Mouse (Mus musculus) forebrain, embryonic 11.5 days (tissue): ENCODE data around the gene Cass4. TPM values are rescaled to one million over a fixed set of nuclear protein-coding genes. Genes with fewer than 3 reads are reported as not detected.

Source experiments
- ATAC-seq: fragments of 200-750 bp; cut with Nextera tagmentation; replicated peaks from 2 replicates; pipeline ENCODE4 v1.8.0; 2017; ENCODE audit warnings: moderate TSS enrichment; ENCODE audit not compliant: low FRiP score
- DNase-seq: peaks from one replicate; pipeline ENCODE4 v3.0.0-alpha.2; 2017; ENCODE audit warnings: low spot score
- H3K27ac ChIP-seq: fragments of 300-500 bp; sonication (generic); 2 replicates; pipeline ENCODE4 v1.5.1; 2014; ENCODE audit warnings: low read depth, low read length
- H3K27me3 ChIP-seq: fragments of 300-500 bp; sonication (generic); 2 replicates; pipeline ENCODE4 v1.6.1; 2014; ENCODE audit warnings: mild to moderate bottlenecking, low read length, mixed read lengths; ENCODE audit not compliant: control insufficient read depth, insufficient read depth
- H3K36me3 ChIP-seq: fragments of 300-500 bp; sonication (generic); 2 replicates; pipeline ENCODE4 v1.6.1; 2014; ENCODE audit warnings: mild to moderate bottlenecking, low read length, moderate library complexity, mixed read lengths; ENCODE audit not compliant: control insufficient read depth, insufficient read depth
- H3K4me1 ChIP-seq: fragments of 300-500 bp; sonication (generic); replicated peaks from 2 replicates; pipeline ENCODE4 v1.6.1; 2014; ENCODE audit warnings: low read length, mixed read lengths; ENCODE audit not compliant: control insufficient read depth, insufficient read depth
- H3K4me2 ChIP-seq: fragments of 300-500 bp; sonication (generic); 2 replicates; pipeline ENCODE4 v1.6.1; 2014; ENCODE audit warnings: low read depth, mild to moderate bottlenecking, low read length, moderate library complexity, mixed read lengths; ENCODE audit not compliant: severe bottlenecking
- H3K4me3 ChIP-seq: fragments of 300-500 bp; sonication (generic); 2 replicates; pipeline ENCODE4 v1.5.1; 2014; ENCODE audit warnings: low read depth, low read length
- H3K9ac ChIP-seq: fragments of 300-500 bp; sonication (generic); 2 replicates; pipeline ENCODE4 v1.6.1; 2014; ENCODE audit warnings: low read length
- H3K9me3 ChIP-seq: fragments of 300-500 bp; sonication (generic); 2 replicates; pipeline ENCODE4 v1.6.1; 2016; ENCODE audit warnings: low read length, mixed read lengths; ENCODE audit not compliant: control insufficient read depth
- WGBS: fragments of 180-500 bp; shearing (Covaris S2); extraction: QIAGEN DNeasy Blood & Tissue Kit; methylation state at CpG from one replicate; pipeline ENCODE4 v1.1.7; 2014; 5-methylcytosine and 5-hydroxymethylcytosine counted together
- polyA plus RNA-seq: library from polyadenylated mRNA; unstranded; fragments of >200 nt; fragmentation: Nextera tagmentation; extraction: Ambion mirVana; gene quantifications from 2 replicates; pipeline ENCODE4 v1.2.1, GENCODE M21; 2014

The Cass4 gene
- polyA plus RNA-seq, 1 experiment from 2014 or later, result 0.47 TPM

GRCm38 (mm10) chr2:172350773-172351172 lies 42.8 kb upstream of the Cass4 start:
- ATAC-seq (no peak), DNase-seq (no peak)
- Histone ChIP-seq H3K4me2 (no peak overlapping the region), H3K9ac (no peak overlapping the region), H3K9me3 (no peaks in the 10 kb centered on the region), H3K27me3 (no peaks in the 10 kb centered on the region), H3K27ac (no peak overlapping the region), H3K36me3 (peaks cover under 1% of the 10 kb centered on the region; the same call in 1 of the 2 replicates), H3K4me1 (peaks cover 5% of the 10 kb centered on the region; the same call in 1 of the 2 replicates), H3K4me3 (no peak overlapping the region)
- WGBS, result 80% methylated on average over 8 of the region's 8 CpGs

- Histone ChIP-seq H3K27me3 (no peaks in the 10 kb centered on the region), H3K27ac (peak overlapping the region; percentile 27; the same call in 1 of the 2 replicates), H3K36me3 (peaks cover 16% of the 10 kb centered on the region; the same call in 1 of the 2 replicates), H3K4me3 (no peak overlapping the region), H3K9me3 (no peaks in the 10 kb centered on the region), H3K9ac (no peak overlapping the region), H3K4me1 (no peaks in the 10 kb centered on the region), H3K4me2 (no peak overlapping the region)
- ATAC-seq (0 out of 2 replicates have a peak, but pooled peaks have one; percentile 6), DNase-seq (no peak)
- 61% methylated on average over 9 of the region's 9 CpGs for WGBS
Measured at GRCm38 (mm10) chr2:172353218-172353617, 40.4 kb upstream of the Cass4 start.

GRCm38 (mm10) chr2:172354761-172355160 lies 38.8 kb upstream of the Cass4 start:
- no peaks in the 10 kb centered on the region for H3K4me1 ChIP-seq
- H3K4me3 ChIP-seq, result no peak overlapping the region
- WGBS, result 72% methylated on average over 9 of the region's 9 CpGs
- DNase-seq (no peak), ATAC-seq (no peak)
- H3K27ac ChIP-seq, result no peak overlapping the region
- no peaks in the 10 kb centered on the region for H3K9me3 ChIP-seq
- no peak overlapping the region for H3K9ac ChIP-seq
- peaks cover 27% of the 10 kb centered on the region; the same call in 1 of the 2 replicates for H3K36me3 ChIP-seq
- no peak overlapping the region for H3K4me2 ChIP-seq
- H3K27me3 ChIP-seq, result no peaks in the 10 kb centered on the region

- Histone ChIP-seq H3K4me2 (no peak overlapping the region), H3K4me3 (no peak overlapping the region), H3K4me1 (no peaks in the 10 kb centered on the region), H3K27ac (no peak overlapping the region), H3K9me3 (no peaks in the 10 kb centered on the region), H3K9ac (no peak overlapping the region), H3K27me3 (no peaks in the 10 kb centered on the region), H3K36me3 (peaks cover 27% of the 10 kb centered on the region; the same call in 1 of the 2 replicates)
- WGBS, result 87% methylated on average over 5 of the region's 5 CpGs
- no peak for ATAC-seq
- no peak for DNase-seq
Measured at GRCm38 (mm10) chr2:172355833-172356232, 37.8 kb upstream of the Cass4 start.

GRCm38 (mm10) chr2:172363176-172363575 lies 30.4 kb upstream of the Cass4 start:
- WGBS, result 91% methylated on average over 7 of the region's 7 CpGs
- Histone ChIP-seq H3K36me3 (peaks cover 35% of the 10 kb centered on the region; the same call in 1 of the 2 replicates), H3K9me3 (no peaks in the 10 kb centered on the region), H3K4me1 (peaks cover 3% of the 10 kb centered on the region; the same call in 1 of the 2 replicates), H3K4me2 (no peak overlapping the region), H3K9ac (no peak overlapping the region), H3K27ac (no peak overlapping the region), H3K4me3 (no peak overlapping the region), H3K27me3 (no peaks in the 10 kb centered on the region)
- DNase-seq (no peak), ATAC-seq (no peak)

- WGBS, result under 1% methylated on average over 66 of the region's 66 CpGs
- no peaks in the 10 kb centered on the region for H3K9me3 ChIP-seq
- H3K4me3 ChIP-seq, result peak within 1 kb of the TSS; percentile 97
- peak within 1 kb of the TSS; percentile 96 for H3K9ac ChIP-seq
- ATAC-seq, result peak; percentile 99
- no peaks in the 10 kb centered on the region for H3K27me3 ChIP-seq
- peaks cover 14% of the 10 kb centered on the region; the same call in 1 of the 2 replicates for H3K4me1 ChIP-seq
- DNase-seq, result peak; percentile 95
- peaks cover 11% of the 10 kb centered on the region; the same call in 1 of the 2 replicates for H3K36me3 ChIP-seq
- peak within 1 kb of the TSS; percentile 79 for H3K27ac ChIP-seq
- peak within 1 kb of the TSS; percentile 75 for H3K4me2 ChIP-seq
Measured at GRCm38 (mm10) chr2:172370411-172371223, 23.0 kb upstream of the Cass4 start, which contains the start of the genes Aurka and Cstf1. Gene Aurka, minus strand, starts transcription at chr2:172370535. Gene Cstf1, plus strand, starts transcription at chr2:172370681.

GRCm38 (mm10) chr2:172371258-172371657 lies 22.3 kb upstream of the Cass4 start:
- no peaks in the 10 kb centered on the region for H3K9me3 ChIP-seq
- under 1% methylated on average over 11 of the region's 11 CpGs for WGBS
- peaks cover 14% of the 10 kb centered on the region; the same call in 1 of the 2 replicates for H3K4me1 ChIP-seq
- peak overlapping the region; percentile 97 for H3K4me3 ChIP-seq
- H3K9ac ChIP-seq, result peak overlapping the region; percentile 96
- ATAC-seq (no peak), DNase-seq (no peak)
- H3K27me3 ChIP-seq, result no peaks in the 10 kb centered on the region
- H3K36me3 ChIP-seq, result peaks cover 17% of the 10 kb centered on the region; the same call in 1 of the 2 replicates
- no peak overlapping the region for H3K27ac ChIP-seq
- H3K4me2 ChIP-seq, result peak overlapping the region; percentile 63

GRCm38 (mm10) chr2:172376551-172376950 lies 17.0 kb upstream of the Cass4 start:
- Histone ChIP-seq H3K9me3 (no peaks in the 10 kb centered on the region), H3K36me3 (peaks cover 35% of the 10 kb centered on the region; the same call in 1 of the 2 replicates), H3K4me2 (no peak overlapping the region), H3K27me3 (no peaks in the 10 kb centered on the region), H3K27ac (no peak overlapping the region), H3K4me1 (0 out of 2 replicates have a peak, but pooled peaks cover 2% of the 10 kb centered on the region), H3K9ac (no peak overlapping the region), H3K4me3 (no peak overlapping the region)
- no peak for ATAC-seq
- no peak for DNase-seq
- 85% methylated on average over 4 of the region's 4 CpGs for WGBS
